Mouse (Mus musculus) liver, embryonic 14.5 days (tissue): ENCODE data around the gene Olfr1417.

Experiments used
- CTCF ChIP-seq: IDR thresholded peaks from 2 replicates; pipeline ENCODE4 v1.5.1; 2016; ENCODE audit warnings: antibody characterized with exemption, low read depth, control low read depth
- EP300 ChIP-seq: IDR thresholded peaks from 2 replicates; pipeline ENCODE4 v1.6.1; 2016; ENCODE audit warnings: antibody characterized with exemption, low read depth

DNA sequence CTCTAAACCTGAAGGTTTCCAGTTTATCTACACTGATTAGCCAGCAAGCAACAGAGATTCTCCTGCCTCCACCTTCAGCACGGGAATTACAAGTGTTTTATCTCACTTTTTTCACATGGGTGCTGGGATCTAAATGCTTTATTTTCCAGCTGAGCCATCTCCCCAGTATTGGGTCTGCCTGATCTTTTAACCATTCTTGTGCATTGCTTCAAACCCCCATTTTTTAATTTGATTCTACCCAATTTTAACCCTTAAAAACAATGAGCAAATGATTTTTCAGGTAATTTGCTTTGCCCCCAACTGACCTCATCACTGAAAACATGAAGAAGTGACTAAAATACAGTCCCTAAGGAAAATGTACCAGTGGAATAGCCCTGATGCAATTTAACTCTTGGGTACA lies 47.2 kb upstream of the Olfr1417 start, which contains the start of gene Olfr1420:
- no peak for TF ChIP-seq EP300
- no peak for TF ChIP-seq CTCF
